Mouse (Mus musculus) retina, embryonic 14.5 days (tissue): ENCODE measurements around the gene Ttc7b.

Source experiments
- DNase-seq: peaks from one replicate; pipeline ENCODE4 v3.0.0-alpha.2; 2015; ENCODE audit warnings: low spot score

The Ttc7b gene

DNA sequence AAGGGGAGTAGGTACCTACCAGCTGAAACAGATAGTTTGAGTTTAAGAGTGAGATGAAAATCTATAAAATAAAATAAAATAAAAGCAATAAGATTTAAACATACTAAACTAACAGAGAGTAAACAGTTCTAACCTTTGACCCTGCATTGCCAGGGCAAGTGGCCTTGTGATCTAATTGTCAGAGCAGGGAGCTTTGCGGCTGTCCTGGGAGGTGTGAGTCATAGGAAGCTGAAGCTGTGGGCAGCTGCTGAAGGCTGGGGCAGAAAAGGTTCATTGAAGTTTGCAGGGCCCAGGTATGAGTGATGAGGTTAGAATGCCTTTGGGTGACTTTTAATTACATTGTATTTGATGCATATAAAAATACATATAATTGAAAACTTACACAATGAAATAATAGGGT lies 5.3 kb upstream of the Ttc7b start:
- no peak for DNase-seq

DNA sequence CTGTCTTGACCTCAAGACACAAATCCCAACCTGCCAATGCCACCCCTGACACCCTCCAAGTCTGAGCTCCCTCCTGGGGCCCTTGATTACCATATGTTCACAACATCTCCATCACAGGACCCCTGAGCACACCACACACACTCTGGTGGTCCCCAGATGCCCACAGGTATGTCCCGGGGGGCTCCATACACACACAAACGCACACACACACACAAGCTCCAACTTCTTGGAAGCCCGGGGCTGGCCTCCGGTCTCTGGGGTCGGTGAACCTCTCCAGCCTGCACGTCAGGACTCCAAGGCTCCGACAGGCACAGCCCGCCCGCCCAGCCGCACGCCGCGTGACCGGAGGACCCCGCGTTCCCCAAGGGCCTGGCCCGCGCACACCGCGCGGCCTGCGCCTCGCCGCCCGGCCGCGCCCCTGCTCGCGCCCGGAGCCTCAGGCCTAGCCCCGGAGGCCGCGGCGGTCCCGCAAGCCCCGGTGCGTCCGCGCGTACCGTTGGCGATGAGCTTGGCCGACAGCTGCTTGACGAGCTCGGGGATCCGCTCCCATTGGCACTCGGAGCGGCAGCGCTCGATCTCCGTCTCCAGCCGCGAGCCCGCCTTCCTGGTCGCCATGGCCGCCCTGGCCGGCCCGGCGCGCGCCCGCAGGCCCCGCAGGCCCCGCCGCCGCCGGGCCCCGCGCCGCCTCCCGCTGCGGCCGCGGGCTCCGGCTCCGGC lies 391 bp downstream of the Ttc7b start:
- peak; percentile 66 for DNase-seq

DNA sequence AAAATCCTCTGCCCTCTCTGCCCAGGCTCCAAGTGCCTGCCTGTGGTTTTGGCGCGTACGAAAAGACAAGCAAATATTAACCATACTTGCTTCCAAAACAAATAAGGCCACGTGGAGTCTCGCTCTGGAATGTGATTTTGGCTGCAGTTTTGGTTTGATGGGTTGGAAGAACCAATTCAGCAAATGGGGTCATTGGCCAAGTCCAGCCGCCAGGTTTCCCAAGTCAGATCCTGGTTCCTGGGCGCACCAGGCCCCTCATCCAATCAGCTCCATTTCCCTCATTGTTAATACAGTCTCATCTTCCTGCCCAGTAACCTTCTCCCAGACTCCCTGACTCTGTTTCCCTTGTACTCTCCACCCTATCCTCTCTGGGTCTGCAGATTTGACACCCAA lies 946 bp downstream of the Ttc7b start:
- peak; percentile 49 for DNase-seq

DNA sequence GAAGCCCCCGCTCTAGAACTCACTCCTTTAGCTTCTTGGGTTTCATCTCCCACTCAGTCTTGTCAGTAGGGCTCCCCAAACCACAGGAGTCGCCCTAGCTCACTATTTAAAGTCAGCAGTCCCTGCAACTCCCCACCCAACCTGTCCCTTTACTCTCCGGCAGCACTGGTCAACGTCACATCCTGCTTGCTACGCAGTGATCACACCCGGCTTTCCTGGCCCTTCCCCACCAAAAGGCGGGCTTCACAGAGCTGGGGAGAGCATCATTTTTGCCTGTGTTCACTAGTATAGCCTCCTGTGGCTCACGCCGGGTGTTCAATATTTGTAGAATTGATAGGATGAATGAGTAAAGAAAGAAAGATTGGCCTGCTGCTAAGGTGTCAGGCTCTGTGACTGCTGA lies 3.3 kb downstream of the Ttc7b start:
- DNase-seq: no peak

DNA sequence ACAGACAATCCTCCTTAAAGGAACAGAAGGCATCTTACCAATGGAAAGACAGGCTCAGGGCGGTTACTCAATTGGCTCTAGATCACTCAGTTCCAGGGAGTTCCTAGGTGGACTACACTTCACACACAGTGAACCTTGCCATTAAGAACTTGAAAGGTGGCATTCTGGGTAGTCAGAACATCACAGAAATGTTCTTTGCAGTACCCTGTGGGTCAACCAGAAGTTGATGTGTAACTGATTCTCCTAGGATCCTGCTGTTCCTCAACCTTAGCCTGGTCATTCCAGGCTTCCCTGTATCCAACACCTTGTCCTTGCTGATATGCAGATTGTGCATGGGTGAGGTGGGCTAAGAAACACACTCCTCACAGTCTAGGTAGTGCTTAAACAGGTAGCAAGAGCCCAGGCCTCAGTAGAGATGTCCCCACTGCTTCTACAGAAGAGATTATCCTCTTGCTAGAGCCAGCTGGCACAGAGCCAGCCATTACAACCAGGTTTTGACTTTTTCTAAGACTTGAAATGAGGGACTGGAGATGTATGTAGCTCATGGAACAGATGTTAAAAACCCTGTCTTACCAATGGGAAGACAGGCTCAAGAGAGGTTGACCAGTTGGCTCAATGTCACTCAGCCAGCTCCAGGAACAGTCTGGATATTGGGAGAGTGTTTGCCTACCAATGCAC lies 4.3 kb downstream of the Ttc7b start:
- no peak for DNase-seq

DNA sequence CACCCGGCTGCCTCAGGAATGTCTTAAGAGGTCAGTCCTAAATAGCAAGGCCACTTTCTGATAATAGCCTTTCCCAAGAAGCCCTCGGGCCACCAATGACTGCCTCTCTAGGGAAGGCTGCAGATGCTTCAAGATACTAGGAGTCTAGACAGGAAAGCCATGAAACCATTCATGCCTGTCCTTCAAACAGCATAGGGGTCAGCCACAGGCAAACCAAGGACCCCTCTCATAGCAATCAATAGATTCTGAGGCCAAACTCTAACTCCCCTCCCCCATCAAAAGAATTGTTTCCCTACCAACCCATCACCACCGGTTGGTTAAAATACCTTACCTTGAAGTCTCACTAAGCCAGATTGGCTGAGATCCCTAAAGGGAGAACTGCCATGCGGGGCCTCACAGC lies 5.1 kb downstream of the Ttc7b start:
- no peak for DNase-seq

DNA sequence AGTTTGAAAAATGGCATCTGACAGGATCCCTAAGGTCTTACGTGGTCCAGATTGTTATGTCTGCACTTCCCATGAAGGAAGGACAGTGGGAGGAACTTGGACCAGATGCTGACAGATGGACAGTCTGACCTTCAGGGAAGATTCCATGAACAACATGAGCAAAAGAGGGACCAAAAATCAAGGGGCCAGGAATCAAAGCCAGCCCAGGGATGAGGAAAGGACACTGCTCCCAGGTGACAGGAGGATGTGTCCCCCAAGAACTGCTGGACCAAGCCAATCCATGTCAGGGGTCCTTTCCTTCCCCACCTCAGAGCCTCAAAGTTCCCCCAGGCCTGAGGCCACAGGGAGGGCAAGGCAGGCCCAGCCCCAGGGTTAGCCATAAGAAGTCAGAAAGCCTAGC lies 6.0 kb downstream of the Ttc7b start:
- DNase-seq: no peak

DNA sequence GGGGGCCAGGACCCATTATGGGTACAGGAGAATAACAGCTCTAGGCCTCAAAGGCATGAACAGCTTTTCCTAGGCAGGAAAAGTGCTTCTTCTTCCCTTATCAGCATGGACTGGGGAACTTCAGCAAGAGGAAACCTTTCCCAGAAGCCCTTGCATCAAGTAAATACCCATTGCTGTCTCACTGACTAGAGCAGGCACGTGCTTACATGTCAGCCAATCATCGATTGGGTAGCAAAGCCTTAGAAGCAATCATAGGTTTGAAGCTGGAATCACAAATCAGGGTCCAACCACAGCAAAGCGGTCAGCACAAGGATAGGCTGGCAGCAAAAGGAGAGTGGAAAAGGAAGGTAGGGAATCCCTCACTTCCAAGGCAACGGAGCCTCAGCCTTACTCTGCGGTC lies 7.5 kb downstream of the Ttc7b start:
- no peak for DNase-seq

DNA sequence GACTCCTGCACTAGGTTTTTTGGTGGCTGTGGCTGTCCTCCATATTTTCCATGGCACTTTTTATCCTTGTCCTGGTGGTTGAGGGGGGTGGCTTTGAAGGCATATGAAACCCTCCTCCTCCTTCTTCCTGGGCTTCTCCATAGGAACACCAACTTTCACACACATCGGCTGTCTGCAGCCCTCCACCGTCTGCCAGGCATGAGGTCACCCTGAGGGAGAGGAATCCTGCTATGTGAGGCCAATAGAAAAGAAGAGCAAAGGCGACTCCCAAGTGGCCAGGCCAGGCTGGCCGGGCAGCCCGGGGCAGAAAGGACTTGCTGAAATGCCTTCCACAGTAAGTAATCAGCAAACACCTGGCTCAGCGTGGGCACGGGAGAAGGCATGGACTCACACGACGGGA lies 8.0 kb downstream of the Ttc7b start:
- DNase-seq: no peak

DNA sequence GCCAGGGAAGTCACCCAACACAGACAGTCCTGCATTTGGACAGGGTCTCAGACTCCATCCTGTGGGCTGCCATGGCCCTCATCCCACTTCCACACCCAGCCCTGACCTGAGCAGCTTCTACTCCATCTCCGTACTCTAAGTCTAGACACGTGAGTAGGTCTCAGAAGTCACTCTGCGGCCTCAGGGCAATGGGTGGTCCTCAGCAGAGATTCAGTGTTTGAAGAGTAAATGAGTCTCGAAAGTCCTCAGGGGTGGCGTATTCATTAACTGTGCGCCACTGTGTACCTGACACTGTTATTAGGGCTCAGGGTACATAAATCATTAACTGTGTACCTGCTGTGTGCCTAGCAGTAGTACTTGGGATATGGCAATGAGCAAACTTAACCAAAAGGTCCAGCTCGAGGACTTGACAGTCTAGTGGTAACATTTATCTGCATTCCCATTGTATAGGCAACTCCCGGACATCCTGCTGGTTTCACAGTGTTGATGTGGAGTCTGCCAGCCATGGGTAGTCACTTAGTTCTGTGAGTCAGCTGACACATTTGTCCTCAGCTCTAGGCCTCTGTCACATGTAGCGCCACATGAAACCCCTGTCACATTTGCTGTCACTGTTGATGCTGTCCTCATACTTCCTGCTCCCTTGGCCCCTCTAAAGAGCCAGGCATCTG lies 10.9 kb downstream of the Ttc7b start:
- no peak for DNase-seq

DNA sequence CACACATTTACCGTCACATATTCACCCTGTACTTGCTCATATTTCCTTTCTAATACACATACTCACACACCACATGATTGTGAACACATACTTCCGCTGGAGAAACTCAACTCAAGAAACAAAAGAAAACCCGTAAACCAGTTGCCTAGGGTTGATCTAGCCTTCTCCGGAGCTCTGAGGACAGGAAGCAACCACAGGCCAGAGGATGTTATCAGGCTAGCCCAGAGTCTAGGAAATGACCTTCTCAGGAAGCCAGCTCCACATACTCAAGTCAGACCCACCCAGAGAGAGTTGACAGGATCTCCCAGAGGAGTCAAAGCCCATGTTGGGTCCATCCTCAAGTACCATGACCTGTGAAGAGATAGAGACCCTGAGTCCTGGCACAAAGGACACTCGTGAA lies 12.0 kb downstream of the Ttc7b start:
- no peak for DNase-seq

DNA sequence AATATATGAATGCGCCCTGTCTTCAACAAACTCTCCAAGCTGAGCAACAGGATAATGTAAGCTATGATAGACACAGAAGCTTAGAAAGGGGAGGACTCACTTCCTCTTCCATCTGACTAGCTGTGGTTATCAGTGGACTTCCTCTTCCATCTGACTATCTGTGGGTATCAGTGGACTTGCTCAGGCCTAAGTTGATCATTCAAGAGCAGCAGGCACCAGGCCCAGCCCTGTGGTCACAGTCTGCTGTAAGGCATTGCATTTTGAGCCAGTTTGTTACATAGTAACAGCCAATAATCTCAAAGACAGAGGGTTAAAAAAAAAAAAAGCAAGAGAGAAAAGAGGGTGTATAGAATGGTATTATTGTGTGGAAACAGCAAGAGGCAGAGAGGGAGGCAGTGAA lies 15.1 kb downstream of the Ttc7b start:
- no peak for DNase-seq

DNA sequence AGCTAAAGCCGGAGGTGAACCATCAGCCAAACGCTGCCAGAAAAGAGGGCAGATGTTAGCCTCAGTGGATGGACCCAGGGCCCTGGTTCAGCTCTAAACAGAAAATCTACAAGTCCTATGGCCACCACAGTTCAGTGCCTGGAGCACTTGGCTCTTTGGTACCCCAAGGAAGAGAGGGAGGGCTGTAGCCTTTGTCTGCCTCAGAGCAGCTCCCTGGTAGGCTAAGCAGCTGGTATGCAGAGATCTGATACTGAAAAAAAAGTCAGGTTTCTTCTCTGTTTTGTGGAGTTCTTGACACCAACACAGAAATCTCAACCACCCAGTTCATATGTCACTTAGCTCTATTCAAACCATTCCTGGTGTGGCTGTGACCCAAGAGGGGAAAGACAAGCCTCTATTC lies 16.0 kb downstream of the Ttc7b start:
- no peak for DNase-seq

DNA sequence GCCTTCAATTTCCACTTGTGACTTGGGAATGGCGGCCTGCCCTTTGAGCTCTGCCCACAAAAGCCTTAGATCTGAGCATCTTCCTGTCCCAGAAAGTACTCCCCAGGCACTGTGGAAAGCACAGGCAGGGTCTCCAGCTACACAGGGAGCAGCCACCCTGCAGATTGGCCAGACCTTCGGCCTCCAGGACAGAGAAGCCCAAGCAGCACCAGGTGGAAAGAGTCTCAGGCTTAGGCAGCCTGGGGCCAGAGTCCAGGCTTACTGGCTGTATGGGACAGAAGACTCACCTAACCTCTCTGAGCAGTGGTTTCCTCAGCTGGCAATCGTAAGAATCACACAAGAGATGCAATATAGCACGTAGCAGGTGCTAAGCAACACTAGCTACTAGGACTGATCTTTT lies 17.0 kb downstream of the Ttc7b start:
- no peak for DNase-seq

DNA sequence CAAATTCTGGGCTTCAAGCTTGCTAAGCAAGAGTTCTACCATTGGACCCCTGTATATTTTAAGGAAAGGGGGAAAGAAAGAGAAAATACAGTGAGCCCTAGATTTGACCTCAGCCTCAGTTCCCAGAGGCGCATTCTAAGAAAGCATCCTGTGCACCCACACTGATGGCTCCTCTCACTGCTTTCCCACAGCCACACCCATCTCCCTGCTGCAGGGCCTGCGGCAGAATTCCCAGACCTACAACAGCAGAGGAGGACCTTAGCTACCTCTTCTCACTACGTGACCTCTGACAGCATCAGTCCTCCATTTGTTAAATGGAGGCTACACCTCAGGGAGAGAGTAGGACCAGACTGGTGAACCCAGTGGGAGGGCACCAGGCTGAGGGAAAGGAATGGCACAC lies 18.1 kb downstream of the Ttc7b start:
- no peak for DNase-seq

DNA sequence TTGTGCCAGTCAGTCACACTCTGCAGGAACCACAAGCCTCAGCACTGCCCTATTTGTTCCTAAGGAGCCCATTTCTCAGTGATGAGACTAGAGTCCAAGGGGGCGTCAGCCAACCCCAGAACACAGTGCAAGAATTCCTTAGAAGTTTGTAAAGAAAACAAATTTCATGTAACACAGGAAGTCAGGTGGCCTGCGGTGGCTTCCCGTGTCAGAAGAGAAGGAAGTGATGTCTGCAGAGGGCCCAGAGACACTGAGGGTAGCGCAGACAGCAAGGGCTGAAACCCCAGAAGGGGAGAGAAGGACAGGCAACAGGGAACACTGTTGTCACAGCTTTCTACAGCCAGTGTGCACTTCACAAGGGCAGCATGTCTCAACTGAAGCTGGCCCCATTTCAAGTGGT lies 19.4 kb downstream of the Ttc7b start:
- DNase-seq: no peak

DNA sequence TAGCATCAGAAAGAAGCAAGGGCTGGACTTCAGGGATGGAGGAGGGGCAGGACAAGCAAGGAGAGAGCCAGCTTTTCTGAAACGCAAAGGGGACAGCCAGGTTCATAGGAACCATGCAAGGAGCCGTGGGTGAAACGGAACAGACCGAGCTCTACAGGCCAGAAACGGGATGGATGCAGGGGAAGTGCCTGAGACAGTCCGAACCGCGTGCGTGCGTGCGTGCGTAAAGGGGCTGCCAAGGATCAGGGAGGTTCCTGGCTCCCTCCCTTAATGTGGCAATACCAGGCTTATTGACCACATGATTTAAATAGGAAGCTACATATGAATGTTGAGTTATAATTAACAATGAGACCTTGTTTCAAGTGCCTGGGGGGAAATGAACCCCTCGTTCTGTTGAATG lies 21.2 kb downstream of the Ttc7b start:
- no peak for DNase-seq

DNA sequence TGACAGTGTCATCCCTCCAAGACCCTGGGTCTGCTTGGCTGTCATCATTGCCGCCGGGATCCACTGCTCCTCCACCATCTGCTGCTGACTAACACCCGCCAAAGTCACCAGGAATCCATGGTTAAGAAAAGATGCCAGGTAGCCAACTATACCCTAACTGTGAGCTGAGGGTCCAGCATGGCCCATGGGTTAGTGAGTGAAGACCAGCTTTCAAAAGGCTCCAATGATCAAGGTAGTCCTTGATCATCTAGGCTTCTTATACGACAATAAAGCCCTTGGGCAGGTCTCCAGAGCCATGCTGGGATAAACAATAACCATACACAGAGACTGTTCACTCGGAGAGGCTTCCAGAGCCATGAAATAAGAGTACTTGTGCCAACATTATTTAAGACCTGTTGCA lies 22.6 kb downstream of the Ttc7b start:
- DNase-seq: no peak

DNA sequence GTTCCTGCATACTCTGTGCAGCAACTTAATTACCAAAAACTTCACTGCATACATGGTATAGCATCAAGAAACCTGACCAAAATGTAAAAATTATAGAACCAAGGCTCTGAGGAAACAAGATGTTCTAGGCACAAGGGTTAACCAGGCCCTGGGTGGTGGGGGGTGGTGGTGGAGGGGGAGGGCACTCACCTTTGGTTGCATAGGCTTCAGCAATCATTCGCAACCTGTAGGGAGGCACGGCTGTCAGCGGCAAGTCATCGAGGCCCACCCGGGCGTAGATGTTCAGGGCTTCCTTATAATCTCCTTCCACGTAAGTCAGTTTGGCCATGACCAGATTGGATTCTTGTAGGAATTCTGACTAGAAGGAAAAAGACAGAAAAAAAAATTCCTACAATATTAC lies 25.5 kb downstream of the Ttc7b start:
- DNase-seq: no peak

DNA sequence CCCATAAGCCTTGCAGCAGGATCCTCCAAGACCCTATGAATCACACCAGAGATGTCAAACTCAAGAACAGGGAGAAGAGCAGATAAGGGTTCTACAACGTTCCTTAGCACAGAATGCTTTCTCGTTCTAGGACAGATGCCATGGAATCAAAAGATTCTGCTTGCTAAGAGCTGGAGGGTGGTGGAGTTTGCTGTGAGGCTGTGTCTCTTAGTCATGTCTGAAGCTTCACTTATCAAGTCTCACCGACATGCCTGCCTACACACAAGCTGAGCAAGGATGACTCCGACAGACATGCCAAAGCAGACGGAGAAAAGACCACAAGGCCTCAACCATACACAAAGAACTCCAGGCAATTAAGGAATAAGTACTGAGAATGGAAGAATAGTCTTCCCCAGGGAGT lies 27.4 kb downstream of the Ttc7b start:
- no peak for DNase-seq

DNA sequence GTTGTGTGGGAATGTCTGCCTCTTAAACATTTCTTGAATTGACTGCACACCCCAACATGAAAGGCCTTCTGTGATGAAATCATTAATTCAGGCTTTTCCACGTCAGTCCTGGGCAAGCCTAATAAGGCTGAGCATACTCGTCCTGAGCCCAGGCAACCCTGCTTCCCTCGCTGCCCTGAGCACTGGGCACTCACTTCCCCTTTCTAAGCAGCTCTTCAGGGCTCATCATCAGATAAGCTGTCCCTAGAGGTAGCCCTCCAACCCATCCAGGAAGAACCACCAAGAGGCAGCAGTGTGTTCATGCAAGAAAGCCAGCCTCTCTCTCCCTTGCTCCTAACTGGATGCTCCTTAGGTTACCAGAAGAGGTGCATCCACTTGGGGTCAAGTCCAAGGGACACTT lies 27.9 kb downstream of the Ttc7b start:
- no peak for DNase-seq

DNA sequence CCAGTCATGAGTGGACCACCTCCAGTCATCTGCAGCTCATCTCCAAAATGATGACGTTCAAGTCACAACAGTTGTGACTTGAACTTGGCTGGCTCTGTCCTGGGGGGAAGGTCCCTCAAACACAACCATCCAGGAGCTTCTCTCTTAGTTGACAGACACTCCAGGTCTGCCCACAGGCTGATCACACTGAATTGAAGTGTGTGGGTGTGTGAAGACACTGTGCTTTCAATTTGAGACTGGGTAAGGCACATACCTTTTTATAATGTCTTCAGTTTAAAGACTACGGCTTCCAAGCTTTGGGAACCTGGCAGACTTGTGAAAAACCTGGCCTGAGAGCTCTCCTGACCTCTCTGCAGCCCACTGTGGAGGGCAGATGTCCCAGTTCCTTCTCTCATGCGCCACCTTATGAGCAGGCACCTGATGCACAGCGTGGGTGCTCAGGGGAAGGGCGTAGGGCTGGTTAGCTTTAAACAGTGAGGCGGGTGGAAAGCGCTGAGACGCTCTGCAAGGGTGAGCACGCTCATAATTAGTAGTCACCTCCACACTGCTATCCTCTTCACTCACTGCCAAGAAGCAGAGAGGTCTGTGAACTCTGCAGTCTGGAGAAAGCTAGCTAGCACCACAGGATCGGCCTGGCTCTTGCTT lies 28.5 kb downstream of the Ttc7b start:
- no peak for DNase-seq

DNA sequence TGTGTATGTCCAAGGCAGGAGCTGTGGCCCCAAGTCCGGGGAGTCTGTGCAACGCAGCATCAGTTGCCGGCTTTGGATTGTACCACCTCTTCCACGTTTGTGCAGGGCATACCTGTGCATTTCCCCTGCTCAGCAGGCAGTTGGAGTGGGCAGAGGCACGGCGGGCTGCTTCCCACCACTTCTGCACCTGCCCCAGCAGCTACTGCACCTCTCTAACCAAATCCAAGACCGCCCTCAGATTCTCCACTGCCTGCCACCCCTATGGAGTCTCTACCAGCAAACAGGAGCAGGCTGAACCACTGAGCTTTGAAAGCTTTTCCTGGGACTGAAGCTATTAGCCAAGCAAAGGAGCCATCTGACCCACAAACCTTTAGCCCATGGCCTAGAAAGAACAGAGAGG lies 30.8 kb downstream of the Ttc7b start:
- no peak for DNase-seq
